Mouse (Mus musculus) urinary bladder, postnatal 4 days (tissue): ENCODE data around the gene Sos1.
"Not testable (repeated sequence)": the region's sequence is repeated elsewhere in the genome, so short reads cannot be mapped to it uniquely, and the experiment has no call there.

Experiments used
- DNase-seq, 2 experiments: peaks; one replicate each; pipeline ENCODE4 v3.0.0; 2021 to 2022; ENCODE audit warnings: low spot score in 2 of 2

Sos1 gene

DNA sequence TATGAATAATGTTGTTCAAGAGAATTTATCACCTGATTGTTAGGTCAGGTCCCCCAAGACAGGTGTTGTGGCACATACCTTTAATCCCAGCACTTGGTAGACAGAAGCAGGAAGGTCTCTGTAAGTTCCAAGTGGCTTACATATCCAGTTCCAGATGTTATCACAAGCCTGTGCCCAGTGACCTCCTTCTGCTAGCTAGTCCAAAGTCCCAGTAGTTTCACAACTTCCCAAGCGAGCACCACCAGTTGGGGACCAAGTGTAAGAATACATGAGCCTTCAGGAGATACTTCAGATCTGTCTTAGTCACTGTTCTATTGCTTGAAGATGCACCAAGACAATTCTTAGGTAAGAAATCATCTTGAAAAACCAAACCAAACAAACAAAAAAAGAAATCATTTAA is 13.6 kb upstream of the Sos1 start:
- no peak for DNase-seq

DNA sequence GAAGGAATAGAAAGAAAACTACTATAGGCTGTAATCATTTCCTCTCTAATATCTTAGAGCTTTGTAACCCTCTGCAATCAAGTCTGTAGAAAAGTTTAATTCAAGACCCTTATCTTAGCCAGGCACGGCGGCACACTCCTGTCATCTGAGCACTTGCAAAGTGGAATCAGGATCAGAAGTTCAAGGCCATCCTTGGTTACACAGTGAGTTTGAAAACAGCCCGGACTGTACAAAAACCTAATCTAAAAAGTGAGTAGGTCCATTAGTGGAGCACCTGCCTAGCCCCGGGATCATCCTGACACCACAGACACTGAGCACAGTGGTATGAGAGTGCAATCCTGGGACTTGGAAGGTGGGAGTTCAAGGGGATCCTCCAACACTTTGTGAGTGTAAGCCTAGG is 12.6 kb upstream of the Sos1 start:
- DNase-seq, result no peak

DNA sequence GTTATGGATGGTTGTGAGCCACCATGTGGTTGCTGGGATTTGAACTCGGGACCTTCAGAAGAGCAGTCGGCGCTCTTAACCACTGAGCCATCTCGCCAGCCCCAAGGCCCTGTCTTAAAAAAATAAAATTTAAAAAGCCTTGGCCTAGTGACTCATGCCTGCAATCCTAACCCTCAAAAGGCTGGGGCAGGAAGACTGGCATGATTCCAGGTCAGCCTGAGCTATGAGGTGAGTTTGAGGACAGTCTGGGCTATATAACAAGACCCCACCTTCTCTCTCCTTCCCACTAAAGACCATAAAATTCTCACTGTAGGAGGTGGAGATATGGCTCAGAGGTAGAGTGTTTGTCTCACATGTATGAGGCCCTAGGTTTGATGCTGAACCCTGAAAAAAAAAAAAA is 12.0 kb upstream of the Sos1 start:
- no peak for DNase-seq

DNA sequence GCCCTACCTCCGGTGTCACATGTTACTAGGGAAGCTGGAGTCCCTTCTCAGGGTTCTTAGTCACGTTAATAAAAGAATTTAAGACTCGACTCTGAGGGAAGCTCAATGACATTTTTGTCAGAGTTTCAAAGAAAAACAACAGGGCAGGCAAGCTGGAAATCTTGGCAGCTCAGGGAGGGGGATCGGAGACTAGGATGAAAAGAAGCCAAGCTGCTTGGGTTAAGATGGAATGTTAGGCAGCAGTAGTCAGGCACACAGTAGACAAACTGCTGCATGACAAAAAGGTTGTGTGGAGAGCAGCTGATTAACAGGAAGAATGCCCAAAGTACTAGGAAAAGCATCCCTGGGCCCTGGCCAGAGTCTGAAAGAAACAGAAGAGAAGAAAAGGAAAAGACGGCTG is 9.9 kb upstream of the Sos1 start:
- no peak for DNase-seq

DNA sequence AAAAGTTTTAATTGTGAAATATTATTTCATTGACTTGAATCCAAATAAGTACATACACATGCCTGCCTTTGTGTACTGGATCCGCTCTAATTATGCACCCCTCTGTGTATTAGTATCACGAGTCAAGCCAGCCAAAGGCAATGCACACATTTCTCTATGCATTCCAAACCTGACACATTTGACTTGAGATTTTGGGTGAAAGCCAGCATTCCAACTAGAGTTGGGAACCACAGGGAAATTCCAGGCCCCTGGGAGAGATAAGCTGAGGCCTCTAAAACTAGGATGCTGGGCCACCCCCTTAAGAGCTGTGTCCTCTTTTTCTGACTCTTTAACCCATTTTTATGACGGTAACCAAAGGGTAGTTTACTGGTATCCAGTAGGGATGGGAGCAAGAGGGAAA is 8.7 kb upstream of the Sos1 start:
- DNase-seq, result no peak

DNA sequence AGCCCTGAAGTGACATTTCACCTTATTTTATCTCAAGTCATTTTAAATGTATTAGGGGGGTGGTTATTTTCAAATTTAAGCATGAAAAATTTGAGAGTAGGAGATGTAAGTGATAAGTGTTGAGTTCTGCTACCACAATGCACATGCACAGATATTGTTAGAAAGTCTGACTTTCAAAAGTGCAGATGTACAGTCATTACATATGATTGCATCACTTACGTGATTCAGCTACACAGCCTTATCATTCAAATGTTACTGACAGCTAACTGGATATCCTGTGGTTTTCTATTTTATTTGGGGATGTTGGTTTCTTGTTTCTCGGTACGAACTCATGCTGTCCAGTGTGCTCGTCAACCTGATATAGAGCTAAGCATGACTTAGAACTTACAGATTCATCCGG is 4.9 kb upstream of the Sos1 start:
- no peak for DNase-seq

DNA sequence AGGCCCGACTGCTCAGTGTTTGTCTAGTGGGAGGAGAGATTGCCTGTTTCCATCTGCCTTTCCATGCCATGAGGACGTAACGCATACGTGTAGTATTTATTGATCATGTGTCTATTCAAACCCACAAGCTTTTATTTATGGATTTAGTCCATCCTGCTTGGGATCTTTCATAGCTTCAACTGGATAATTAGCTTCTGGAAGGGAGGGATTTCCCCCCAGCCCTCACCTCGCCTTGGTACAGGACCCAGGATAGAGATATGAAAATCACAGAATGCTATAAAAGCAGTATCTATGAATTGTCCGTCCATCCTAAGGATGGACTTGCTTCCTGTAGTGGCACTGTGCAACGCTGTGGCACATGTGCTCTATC is 587 bp upstream of the Sos1 start:
- DNase-seq, result no peak

DNA sequence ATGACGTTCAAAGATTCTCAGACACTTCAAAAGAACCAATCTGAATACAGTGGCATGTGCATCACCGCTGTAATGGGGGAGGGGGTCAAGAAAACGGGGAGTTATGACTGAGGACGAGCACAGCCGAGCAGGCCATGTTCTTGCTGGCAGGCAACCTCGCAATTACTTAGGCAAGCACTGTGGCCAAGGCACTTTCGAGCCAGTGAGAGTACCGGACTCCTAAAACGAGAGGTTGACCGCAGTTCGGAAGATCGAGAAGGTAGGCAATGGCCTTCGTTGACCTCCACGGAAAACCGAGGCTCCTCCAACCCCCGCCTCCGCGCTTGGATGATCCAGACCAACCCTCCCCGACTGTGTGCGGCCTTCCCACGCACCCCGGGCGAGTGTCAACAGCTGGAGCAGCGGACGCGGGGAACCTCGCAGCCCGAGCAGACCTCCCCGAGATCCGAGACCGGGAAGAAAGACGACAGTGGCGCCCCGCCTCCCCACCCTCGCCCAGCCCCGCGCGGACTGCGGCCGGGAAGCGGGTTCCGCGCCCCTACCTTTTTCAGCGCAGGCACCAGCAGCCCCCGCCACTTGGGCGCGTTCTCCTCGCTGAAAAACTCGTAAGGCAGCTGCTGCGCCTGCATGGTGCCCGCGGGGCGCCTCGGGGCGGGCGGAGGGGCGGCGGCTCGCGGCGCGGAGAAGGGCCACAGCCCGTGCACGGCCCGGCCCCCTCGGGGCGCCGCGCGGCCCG is 790 bp downstream of the Sos1 start:
- peak; percentile 58 to 74 for DNase-seq

DNA sequence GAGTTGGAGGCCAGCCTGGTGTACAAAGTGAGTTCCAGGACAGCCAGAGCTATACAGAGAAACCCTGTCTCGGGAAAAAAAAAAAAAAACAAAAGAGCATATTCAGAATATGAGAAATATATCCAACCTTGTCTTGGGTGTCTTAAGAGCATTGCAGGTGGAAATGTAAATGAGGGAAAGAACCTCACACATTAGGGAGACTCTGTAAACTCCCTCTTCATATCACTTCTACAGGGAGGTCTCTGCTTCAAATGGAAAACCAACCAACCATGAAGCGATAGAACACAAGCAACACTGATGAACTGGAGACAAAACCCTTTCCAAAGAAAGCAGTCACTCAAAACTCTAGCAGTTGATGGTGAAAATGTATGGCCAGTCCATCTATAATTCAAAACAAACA is 2.6 kb downstream of the Sos1 start:
- no peak for DNase-seq

DNA sequence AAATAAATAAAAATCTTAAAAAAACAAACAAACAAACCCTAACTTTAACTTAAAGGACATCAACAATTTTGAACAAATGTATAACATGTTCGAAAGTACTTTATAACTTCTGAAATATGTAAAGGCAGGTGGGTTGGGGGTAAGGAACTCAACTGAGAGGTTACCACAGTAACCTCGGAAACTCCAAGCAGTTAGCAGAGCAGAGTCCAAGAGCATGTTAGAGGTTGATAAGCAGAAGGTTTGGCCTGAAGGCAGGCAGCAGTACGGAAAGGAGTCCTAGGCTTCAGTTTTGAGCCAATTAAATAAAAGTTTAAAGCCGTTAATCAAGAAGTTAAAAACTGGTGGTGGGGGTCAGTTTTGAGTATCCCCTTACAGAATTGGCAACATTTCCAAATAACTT is 3.8 kb downstream of the Sos1 start:
- no peak for DNase-seq

DNA sequence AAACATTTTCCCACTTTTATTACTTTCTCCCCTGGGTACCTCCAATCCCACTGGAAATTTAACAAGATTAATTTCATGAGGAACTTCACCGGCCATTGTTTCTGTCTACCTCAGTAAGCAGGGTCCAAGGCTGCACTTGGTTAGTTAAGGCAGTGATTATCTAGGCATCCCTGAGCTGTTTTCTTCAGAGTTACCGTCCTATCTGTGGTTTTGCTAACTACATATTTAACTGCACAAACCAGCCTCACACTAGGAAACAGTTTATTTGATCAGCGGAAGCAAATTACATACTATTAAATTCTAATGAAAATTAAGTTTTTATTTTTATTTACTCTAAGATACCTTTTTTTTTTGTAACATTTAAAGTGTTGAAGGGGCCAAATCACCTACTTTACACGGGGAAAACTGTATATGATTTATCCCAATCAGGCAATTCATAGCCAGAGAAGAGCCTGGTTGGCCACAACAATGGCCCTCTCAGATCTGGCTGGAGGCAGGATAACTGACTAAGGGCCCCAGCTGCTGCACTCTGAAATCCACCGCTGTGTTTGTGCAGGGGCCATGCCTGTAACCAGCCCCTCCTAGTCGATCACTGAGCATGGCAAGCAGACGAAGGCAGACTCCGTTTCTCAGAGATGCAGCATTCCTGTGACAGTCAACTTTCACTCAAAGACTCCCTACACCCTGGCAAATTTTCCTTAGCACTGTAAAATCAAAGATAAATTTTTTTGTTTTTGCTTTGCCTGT is 9.0 kb downstream of the Sos1 start:
- no peak for DNase-seq

DNA sequence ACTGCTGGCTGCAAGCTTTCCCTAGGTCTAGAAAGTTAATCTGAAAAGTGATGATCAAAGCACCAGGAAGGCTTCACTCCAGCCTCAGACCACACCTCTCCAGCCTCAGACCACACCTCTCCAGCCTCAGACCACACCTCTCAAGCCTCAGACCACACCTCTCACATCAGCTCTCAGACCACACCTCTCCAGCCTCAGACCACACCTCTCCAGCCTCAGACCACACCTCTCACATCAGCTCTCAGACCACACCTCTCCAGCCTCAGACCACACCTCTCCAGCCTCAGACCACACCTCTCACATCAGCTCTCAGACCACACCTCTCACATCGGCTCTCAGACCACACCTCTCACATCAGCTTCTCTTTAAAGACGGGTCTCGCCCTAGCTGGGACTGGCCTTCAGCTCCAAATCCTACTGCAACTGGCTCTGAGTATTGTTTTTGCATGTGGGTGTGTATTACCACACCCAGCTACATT is 11.8 kb downstream of the Sos1 start:
- DNase-seq, result not testable (repeated sequence)

DNA sequence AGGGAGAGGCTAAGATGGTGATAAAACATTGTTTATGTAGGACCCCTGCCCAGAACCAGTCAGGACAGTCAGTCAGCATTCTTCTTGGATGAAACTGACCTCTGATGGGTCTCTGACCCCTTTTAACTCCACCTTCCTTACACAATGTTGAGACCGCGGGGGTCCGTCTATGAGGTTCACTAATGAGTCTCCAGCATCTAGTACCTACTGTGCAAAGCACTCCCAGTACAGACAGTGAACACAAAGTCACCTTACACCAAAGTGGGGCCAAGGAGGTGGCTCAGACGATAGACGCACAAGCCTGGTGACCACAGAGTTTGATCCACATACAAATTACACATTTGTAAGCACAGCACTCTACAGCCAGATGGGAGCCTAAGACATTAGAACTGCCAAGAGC is 20.0 kb downstream of the Sos1 start:
- no peak for DNase-seq

DNA sequence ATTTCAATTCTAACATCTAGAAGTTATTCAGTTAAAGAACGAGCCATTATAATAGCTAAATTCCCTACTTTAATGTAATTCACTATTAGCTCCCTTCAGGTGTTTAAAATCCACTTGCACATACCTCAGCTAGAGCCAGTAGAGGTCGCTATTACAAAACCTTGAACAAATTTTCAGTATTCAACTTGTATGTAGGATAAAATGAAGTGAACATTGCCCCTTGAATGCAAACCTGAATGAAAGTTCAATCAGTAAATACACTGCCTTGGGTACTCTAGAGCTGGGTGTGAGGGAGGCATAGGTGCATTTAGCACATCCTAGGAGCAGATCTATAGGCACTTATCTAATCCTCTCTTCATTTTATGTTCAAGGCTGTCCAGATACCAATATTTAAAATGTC is 24.6 kb downstream of the Sos1 start:
- DNase-seq, result no peak

DNA sequence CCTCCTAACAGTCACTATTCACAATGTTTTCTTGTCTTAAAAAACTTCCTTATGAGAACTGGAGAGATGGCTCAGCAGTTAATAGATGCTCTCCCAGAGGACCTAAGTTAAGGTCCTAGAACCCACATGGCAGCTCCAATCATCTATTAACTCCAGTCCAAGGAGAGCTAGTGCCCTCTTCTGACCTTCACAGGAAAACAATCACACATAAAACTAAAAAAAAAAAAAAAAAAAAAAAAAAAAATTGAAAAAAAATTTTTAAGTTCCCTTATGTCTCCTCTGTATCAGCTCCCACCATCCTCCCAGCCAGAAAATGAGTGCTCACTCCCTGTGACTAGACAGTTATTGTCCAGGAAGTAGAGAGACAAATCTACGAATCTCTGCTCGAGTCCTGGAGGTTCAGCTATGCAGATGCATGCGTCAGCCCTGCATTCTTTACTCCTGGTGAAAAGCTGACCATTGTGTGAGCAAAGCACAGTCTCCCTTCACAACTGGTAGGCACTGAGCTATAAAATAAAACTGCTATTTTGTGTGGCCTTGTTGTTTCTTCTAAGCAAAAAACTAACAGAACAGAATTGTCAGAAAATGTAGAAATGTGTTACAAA is 29.7 kb downstream of the Sos1 start:
- DNase-seq, result no peak

DNA sequence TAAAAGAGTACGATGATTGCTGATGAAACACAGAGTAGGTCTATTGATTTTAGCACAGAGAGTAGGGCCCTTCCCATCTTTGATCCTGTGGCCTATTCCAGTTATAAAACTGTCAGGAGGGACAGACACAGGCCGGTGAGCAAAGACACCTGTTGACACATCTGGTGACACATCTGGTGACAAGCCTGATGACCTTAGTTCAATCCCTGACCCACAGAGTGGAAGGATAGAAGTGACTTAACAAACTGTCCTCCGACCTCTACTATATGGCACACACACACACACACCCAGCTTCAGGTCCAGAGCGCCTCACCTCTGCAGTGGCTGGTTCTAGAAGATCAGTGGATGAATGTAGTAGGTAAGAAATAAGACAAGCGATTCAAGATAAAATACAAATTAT is 33.8 kb downstream of the Sos1 start:
- DNase-seq, result no peak

DNA sequence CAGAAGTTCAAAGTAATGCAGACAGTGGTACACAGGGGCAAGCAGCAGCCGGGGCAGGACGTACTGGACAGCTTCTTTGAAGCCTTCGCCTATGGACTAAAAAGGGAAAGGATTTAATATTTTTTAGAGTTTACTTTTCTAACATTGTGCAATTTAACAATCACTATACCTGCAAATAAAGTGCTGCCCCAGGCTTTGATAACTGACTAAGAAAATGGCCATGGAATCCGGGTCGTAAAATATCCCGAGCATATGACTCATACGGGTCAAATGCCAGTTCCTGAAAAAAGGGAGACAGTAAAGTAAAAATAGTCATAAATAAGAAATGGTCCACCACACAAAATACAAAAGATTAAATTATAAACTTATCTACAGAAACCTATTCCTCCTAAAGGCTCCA is 34.8 kb downstream of the Sos1 start:
- no peak for DNase-seq

DNA sequence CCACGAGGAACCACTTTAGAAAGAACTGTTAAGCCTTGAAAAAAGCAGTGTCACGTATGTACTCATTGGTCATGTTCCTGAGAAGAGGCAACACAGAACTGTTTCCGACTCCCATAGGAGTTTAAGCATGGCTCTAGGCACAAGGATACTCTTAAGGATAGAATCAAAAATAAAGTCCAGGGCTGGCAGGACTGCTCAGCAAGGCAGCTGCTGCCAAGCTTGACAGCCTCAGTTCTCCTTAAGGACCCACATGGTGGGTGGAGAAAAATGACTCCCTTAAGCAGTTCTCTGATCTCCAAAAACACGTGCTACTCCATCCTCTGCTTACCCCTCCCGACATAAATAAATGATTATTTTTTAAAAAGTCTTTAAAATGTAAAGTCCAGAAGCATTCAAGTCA is 44.6 kb downstream of the Sos1 start:
- no peak for DNase-seq

DNA sequence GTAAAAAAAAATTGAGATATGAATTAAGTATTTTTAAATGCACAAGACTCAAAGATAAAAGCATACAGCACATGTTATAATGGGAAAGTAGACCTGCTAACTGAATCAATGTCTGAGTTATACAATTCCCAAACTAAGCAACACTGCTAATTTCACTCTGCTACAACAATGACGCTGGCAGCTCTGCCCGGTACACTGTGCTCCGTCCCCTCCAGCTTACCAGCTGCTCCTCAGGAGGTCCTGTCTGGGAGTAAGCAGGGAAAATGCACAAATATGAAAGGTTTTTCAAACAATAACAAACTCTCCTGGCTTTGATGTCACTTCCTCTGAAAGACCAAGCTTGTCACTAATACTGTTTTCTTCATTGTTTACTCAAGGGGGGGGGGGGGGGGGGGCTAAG is 45.8 kb downstream of the Sos1 start:
- DNase-seq, result no peak

DNA sequence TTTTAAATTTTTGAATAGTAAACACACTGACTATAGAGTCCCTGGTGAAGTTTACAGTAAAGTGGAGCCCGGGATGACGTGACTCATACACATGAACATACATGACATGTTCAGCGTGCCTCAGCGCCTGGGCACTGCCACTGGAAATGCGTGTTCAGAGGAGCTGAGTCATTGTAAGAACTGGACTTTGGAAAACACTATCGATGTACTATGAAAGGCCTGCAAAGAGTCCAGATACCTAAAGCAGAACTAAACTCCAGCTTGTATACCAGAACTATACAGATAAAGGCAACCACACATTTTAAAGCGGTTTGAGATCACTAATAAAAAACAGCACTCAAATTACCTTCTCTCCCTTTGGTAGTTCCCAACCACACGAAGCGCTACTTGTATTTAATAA is 48.3 kb downstream of the Sos1 start:
- DNase-seq, result no peak

DNA sequence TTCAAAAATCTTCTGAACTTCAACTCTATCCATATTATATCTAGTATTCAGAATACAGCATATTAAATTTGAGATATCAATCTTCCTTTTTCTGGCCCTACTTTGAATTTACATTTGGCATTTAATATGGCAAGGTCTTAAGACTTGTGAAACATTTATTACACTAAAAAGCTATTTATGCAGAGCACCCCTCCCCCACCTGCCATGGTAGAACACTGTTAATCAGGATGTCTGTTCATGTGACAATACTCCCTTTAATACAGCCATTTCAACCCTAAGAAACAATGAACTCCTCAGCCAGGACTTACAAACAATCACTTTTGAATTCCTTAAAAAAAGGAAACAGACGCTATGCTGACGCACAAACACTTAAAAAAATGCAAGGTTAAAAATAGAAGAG is 52.3 kb downstream of the Sos1 start:
- DNase-seq, result no peak

DNA sequence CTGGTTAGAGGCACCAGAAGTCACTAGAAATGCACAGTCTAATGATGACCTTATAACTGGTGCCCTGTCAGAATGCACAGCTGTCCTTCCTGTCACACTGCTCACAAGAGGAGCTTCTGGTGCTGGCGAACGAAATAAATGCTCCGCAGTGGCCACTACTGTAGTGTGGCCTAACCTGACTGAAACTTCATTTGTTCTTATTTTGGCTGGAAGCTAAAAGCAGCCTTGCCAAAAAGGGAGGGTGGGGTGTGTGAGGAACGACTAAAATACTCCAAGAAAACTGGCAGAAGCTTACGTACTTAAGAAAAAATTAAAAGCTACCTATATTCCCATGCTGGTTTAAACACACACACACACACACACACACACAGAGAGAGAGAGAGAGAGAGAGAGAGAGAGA is 53.4 kb downstream of the Sos1 start:
- no peak for DNase-seq

DNA sequence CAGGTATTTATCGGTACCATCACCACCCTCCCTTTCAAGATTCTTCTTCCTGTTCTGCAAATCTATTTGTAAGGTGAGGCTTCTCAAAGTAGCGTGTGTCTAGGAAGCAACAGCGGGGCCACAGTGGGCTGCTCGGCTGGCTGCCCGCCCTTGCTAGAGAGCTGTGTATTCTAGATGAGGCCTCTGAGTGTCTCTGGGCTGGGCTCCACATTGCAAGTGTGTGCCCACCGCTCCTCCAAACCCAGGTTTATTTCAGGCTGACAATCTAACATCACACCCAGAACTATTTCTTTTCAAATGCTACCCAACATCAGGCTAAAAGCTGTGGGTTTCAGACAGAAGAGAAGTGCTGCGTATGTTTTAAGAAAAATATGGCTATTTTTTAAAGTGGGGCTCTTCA is 54.1 kb downstream of the Sos1 start:
- no peak for DNase-seq
